Mouse (Mus musculus) MEL (cell line): ENCODE measurements at regions not wholly inside any gene's neighbourhood (a gene's known extent, or its start where the extent isn't known, plus 50 kb on each side); places are given as distances from the start of the nearest gene placed in this dataset.

Source experiments
- DNase-seq: peaks from one replicate; pipeline ENCODE4 v3.0.0; 2011; ENCODE audit warnings: low read depth, low spot score
- H3K27ac ChIP-seq: 2 replicates; pipeline ENCODE4 v1.5.1; 2012; ENCODE audit warnings: low read depth, mild to moderate bottlenecking, control low read depth, low read length, moderate library complexity; ENCODE audit not compliant: control insufficient read depth
- H3K27me3 ChIP-seq, 2 experiments: fragments of 150-350 bp in 1 of 2; sonication (generic) in 1 of 2; 2 replicates each; pipeline ENCODE4 v1.6.1; 2012; ENCODE audit warnings: low read length in 2 of 2, mild to moderate bottlenecking in 2 of 2, improper control_type of control experiment in 1 of 2, moderate library complexity in 1 of 2; ENCODE audit not compliant: insufficient read depth in 2 of 2, control insufficient read depth in 1 of 2
- H3K36me3 ChIP-seq, 2 experiments: 2 replicates each; pipeline ENCODE4 v1.6.1; 2012 to 2014; ENCODE audit warnings: low read length in 2 of 2, improper control_type of control experiment in 1 of 2, inconsistent platforms in 1 of 2, mild to moderate bottlenecking in 1 of 2; ENCODE audit not compliant: insufficient read depth in 2 of 2, control insufficient read depth in 1 of 2
- H3K4me1 ChIP-seq, 2 experiments: fragments of 150-350 bp in 1 of 2; sonication (generic) in 1 of 2; 2 replicates each; pipeline ENCODE4 v1.6.1; 2012; ENCODE audit warnings: low read length in 2 of 2, improper control_type of control experiment in 1 of 2, mild to moderate bottlenecking in 1 of 2; ENCODE audit not compliant: insufficient read depth in 2 of 2, control insufficient read depth in 1 of 2
- H3K4me3 ChIP-seq, 2 experiments: fragments of 150-350 bp in 1 of 2; sonication (generic) in 1 of 2; 2 replicates each; pipeline ENCODE4 v1.5.1; 2012; ENCODE audit warnings: low read depth in 2 of 2, low read length in 2 of 2, mild to moderate bottlenecking in 2 of 2, moderate library complexity in 2 of 2, control low read depth in 1 of 2, improper control_type of control experiment in 1 of 2; ENCODE audit not compliant: control insufficient read depth in 1 of 2, insufficient read depth in 1 of 2
- H3K79me2 ChIP-seq: 2 replicates; pipeline ENCODE4 v1.6.1; 2012; ENCODE audit warnings: mild to moderate bottlenecking, low read length, moderate library complexity; ENCODE audit not compliant: control insufficient read depth, poor library complexity, insufficient read depth
- H3K9ac ChIP-seq: 2 replicates; pipeline ENCODE4 v1.6.1; 2012; ENCODE audit warnings: low read depth, mild to moderate bottlenecking, control low read depth, low read length, moderate library complexity; ENCODE audit not compliant: control insufficient read depth, poor library complexity, severe bottlenecking
- H3K9me3 ChIP-seq: fragments of 150-350 bp; sonication (generic); replicated peaks from 2 replicates; pipeline ENCODE4 v1.6.1; 2012; ENCODE audit warnings: mild to moderate bottlenecking, low read length, improper control_type of control experiment, moderate library complexity; ENCODE audit not compliant: insufficient read depth
- BHLHE40 ChIP-seq: IDR thresholded peaks from 2 replicates; pipeline ENCODE4 v1.6.1; 2012; ENCODE audit warnings: low read depth, mild to moderate bottlenecking, inconsistent platforms, low read length, improper control_type of control experiment, borderline replicate concordance
- CHD1 ChIP-seq: IDR thresholded peaks from 2 replicates; pipeline ENCODE4 v1.6.1; 2012; ENCODE audit warnings: low read depth, mild to moderate bottlenecking, inconsistent platforms, low read length, improper control_type of control experiment
- CHD2 ChIP-seq: IDR thresholded peaks from 2 replicates; pipeline ENCODE4 v1.6.1; 2011; ENCODE audit warnings: low read length, improper control_type of control experiment
- CTCF ChIP-seq, 3 experiments: IDR thresholded peaks in 2 of 3; conservative IDR thresholded peaks in 1 of 3; 2 replicates each; pipeline ENCODE4 v1.5.1; 2011 to 2012; ENCODE audit warnings: low read length in 3 of 3, low read depth in 2 of 3, mild to moderate bottlenecking in 2 of 3, improper control_type of control experiment in 1 of 3, inconsistent platforms in 1 of 3, mixed read lengths in 1 of 3, moderate library complexity in 1 of 3; ENCODE audit not compliant: control insufficient read depth in 1 of 3, insufficient read depth in 1 of 3, poor library complexity in 1 of 3, severe bottlenecking in 1 of 3
- E2F4 ChIP-seq: IDR thresholded peaks from 2 replicates; pipeline ENCODE4 v1.6.1; 2011; ENCODE audit warnings: low read depth, low read length, improper control_type of control experiment, borderline replicate concordance
- ELF1 ChIP-seq: IDR thresholded peaks from 2 replicates; pipeline ENCODE4 v1.6.1; 2014; ENCODE audit warnings: low read depth, mild to moderate bottlenecking, inconsistent platforms, low read length, improper control_type of control experiment, moderate library complexity
- EP300 ChIP-seq, 2 experiments: IDR thresholded peaks; 2 replicates each; pipeline ENCODE4 v1.6.1; 2011; ENCODE audit warnings: improper control_type of control experiment in 2 of 2, low read length in 2 of 2, low read depth in 1 of 2, mild to moderate bottlenecking in 1 of 2
- ETS1 ChIP-seq: IDR thresholded peaks from 2 replicates; pipeline ENCODE4 v1.6.1; 2012; ENCODE audit warnings: low read depth, mild to moderate bottlenecking, inconsistent platforms, low read length, improper control_type of control experiment, moderate library complexity
- GABPA ChIP-seq: IDR thresholded peaks from 2 replicates; pipeline ENCODE4 v1.6.1; 2012; ENCODE audit warnings: low read depth, mild to moderate bottlenecking, inconsistent platforms, low read length, improper control_type of control experiment, moderate library complexity
- GATA1 ChIP-seq: IDR thresholded peaks from 2 replicates; pipeline ENCODE4 v1.6.1; 2011; ENCODE audit warnings: low read depth, low read length, improper control_type of control experiment
- HCFC1 ChIP-seq: IDR thresholded peaks from 2 replicates; pipeline ENCODE4 v1.6.1; 2012; ENCODE audit warnings: low read depth, mild to moderate bottlenecking, inconsistent platforms, low read length, improper control_type of control experiment, moderate library complexity
- JUND ChIP-seq: IDR thresholded peaks from 2 replicates; pipeline ENCODE4 v1.6.1; 2011; ENCODE audit warnings: low read depth, mild to moderate bottlenecking, improper control_type of control experiment, low read length
- KAT2A ChIP-seq: conservative IDR thresholded peaks from 2 replicates; pipeline ENCODE4 v1.6.1; 2012; ENCODE audit warnings: low read depth, low read length, improper control_type of control experiment, inconsistent platforms
- MAX ChIP-seq: IDR thresholded peaks from 2 replicates; pipeline ENCODE4 v1.6.1; 2011; ENCODE audit warnings: low read length, improper control_type of control experiment
- MAZ ChIP-seq: IDR thresholded peaks from 2 replicates; pipeline ENCODE4 v1.6.1; 2012; ENCODE audit warnings: low read depth, mild to moderate bottlenecking, inconsistent platforms, low read length, improper control_type of control experiment
- MEF2A ChIP-seq: IDR thresholded peaks from 2 replicates; pipeline ENCODE4 v1.6.1; 2014; ENCODE audit warnings: low read depth, mild to moderate bottlenecking, inconsistent platforms, low read length, improper control_type of control experiment; ENCODE audit not compliant: poor library complexity, insufficient replicate concordance, severe bottlenecking; ENCODE audit errors: extremely low read depth
- MXI1 ChIP-seq: IDR thresholded peaks from 2 replicates; pipeline ENCODE4 v1.6.1; 2011; ENCODE audit warnings: mild to moderate bottlenecking, low read depth, low read length, improper control_type of control experiment
- MYB ChIP-seq: IDR thresholded peaks from 2 replicates; pipeline ENCODE4 v1.6.1; 2011; ENCODE audit warnings: mild to moderate bottlenecking, low read depth, low read length, improper control_type of control experiment
- MYC ChIP-seq: IDR thresholded peaks from 2 replicates; pipeline ENCODE4 v1.6.1; 2011; ENCODE audit warnings: low read depth, mild to moderate bottlenecking, low read length, improper control_type of control experiment, moderate library complexity
- NELFE ChIP-seq: IDR thresholded peaks from 2 replicates; pipeline ENCODE4 v1.6.1; 2011; ENCODE audit warnings: low read depth, low read length, improper control_type of control experiment
- POLR2AphosphoS5 ChIP-seq: IDR thresholded peaks from 2 replicates; pipeline ENCODE4 v1.6.1; 2012; ENCODE audit warnings: low read depth, borderline replicate concordance, mild to moderate bottlenecking, inconsistent platforms, low read length, moderate library complexity, mixed read lengths
- RAD21 ChIP-seq: IDR thresholded peaks from 2 replicates; pipeline ENCODE4 v1.6.1; 2011; ENCODE audit warnings: mild to moderate bottlenecking, low read depth, low read length, improper control_type of control experiment
- RCOR1 ChIP-seq: IDR thresholded peaks from 2 replicates; pipeline ENCODE4 v1.6.1; 2012; ENCODE audit warnings: low read depth, mild to moderate bottlenecking, inconsistent platforms, low read length, improper control_type of control experiment
- SIN3A ChIP-seq: IDR thresholded peaks from 2 replicates; pipeline ENCODE4 v1.6.1; 2012; ENCODE audit warnings: low read length, improper control_type of control experiment, inconsistent platforms
- UBTF ChIP-seq: IDR thresholded peaks from 2 replicates; pipeline ENCODE4 v1.6.1; 2012; ENCODE audit warnings: low read depth, mild to moderate bottlenecking, inconsistent platforms, low read length, improper control_type of control experiment, moderate library complexity, borderline replicate concordance; ENCODE audit not compliant: insufficient read depth
- USF1 ChIP-seq: IDR thresholded peaks from 2 replicates; pipeline ENCODE4 v1.6.1; 2014; ENCODE audit warnings: low read depth, mild to moderate bottlenecking, inconsistent platforms, low read length, improper control_type of control experiment, moderate library complexity
- USF2 ChIP-seq, 2 experiments: IDR thresholded peaks; 2 replicates each; pipeline ENCODE4 v1.6.1; 2011 to 2012; ENCODE audit warnings: improper control_type of control experiment in 2 of 2, low read length in 2 of 2, borderline replicate concordance in 1 of 2, inconsistent platforms in 1 of 2, low read depth in 1 of 2, mild to moderate bottlenecking in 1 of 2; ENCODE audit not compliant: insufficient read depth in 1 of 2
- ZC3H11A ChIP-seq: IDR thresholded peaks from 2 replicates; pipeline ENCODE4 v1.6.1; 2012; ENCODE audit warnings: low read depth, mild to moderate bottlenecking, inconsistent platforms, low read length, improper control_type of control experiment
- ZKSCAN1 ChIP-seq: IDR thresholded peaks from 2 replicates; pipeline ENCODE4 v1.6.1; 2012; ENCODE audit warnings: low read depth, mild to moderate bottlenecking, inconsistent platforms, low read length, improper control_type of control experiment, moderate library complexity

DNA sequence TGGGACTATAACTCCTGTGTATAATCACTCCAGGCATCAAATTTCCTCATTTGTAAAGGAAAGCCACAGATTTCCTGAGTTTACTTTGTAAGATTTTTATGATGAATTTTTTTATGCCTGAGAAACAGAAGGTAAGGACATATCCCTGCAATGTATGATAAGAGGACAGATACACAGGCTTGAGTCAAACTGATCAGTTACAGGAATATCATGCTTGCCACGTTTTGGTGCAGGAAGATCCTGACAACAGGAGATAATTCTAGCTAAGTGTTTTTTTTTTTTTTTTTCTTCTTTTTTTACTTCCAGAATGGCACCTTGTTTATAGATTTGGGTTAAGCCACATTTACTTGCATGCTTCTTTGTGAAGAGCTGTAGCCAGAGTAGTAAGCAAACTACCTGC is 357.1 kb downstream of the Adcyap1 start (continued):
- TF ChIP-seq MAZ (0 out of 2 replicates have a peak, but pooled peaks have one; percentile 36), CTCF (IDR thresholded peaks at IDR 0.05 in 2 of 3, conservative IDR thresholded peaks at IDR 0.05 in 1 of 3; ENCODE audit: control insufficient read depth in 1 of 3, insufficient read depth in 1 of 3, low read depth in 2 of 3, low read length in 3 of 3, poor library complexity in 1 of 3, severe bottlenecking in 1 of 3) (no peak), USF2 (IDR thresholded peaks at IDR 0.05; ENCODE audit: borderline replicate concordance in 1 of 2, insufficient read depth in 1 of 2, low read depth in 1 of 2, low read length in 2 of 2) (no peak), CHD1 (no peak), RCOR1 (peak; percentile 81), HCFC1 (no peak), GATA1 (peak; percentile 69), ELF1 (peak; percentile 37; the same call in 1 of the 2 replicates), KAT2A (no peak), POLR2AphosphoS5 (no peak), ZKSCAN1 (no peak), BHLHE40 (no peak), RAD21 (no peak), USF1 (no peak), E2F4 (no peak), EP300 (IDR thresholded peaks at IDR 0.05; ENCODE audit: low read depth in 1 of 2, low read length in 2 of 2) (peak; percentile 83 to 90), JUND (no peak), MYC (no peak), SIN3A (peak; percentile 59), MXI1 (peak; percentile 44; the same call in 1 of the 2 replicates), CHD2 (no peak), MAX (no peak)

DNA sequence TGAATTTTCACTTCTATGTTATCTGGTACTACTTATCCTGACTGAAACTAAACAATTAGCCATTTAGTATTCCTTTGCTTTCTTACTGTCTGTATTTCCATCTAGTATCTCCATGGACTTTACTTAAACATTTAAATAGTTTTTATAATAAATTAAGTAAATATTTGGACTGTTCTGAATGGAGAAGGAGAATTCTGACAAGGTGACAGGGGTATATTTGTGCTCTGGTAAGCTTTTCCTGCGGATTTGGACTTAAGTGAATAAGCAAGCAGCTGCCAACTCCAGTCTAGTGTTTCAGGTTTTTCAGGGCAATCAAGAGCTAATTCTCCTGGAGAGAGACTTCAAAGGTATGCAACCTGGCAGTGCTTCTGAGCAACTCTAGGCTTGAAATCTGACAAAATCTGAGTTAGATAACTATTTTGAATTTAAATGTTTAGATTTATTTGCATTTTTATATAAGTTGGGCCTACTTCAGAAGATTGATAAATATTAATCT is 364.5 kb downstream of the Adcyap1 start:
- Histone ChIP-seq H3K27me3 (no peaks in the 10 kb centered on the region), H3K27ac (no peak overlapping the region), H3K4me3 (no peak overlapping the region), H3K79me2 (no peaks in the 10 kb centered on the region), H3K9ac (no peak overlapping the region)
- TF ChIP-seq UBTF = no peak
- TF ChIP-seq SIN3A = no peak
- TF ChIP-seq GATA1 = no peak
- no peak for TF ChIP-seq MAX
- TF ChIP-seq MEF2A = no peak
- no peak for TF ChIP-seq USF1
- no peak for TF ChIP-seq USF2 (IDR thresholded peaks at IDR 0.05; ENCODE audit: borderline replicate concordance in 1 of 2, insufficient read depth in 1 of 2, low read depth in 1 of 2, low read length in 2 of 2)
- TF ChIP-seq ETS1 = no peak
- no peak for TF ChIP-seq GABPA
- TF ChIP-seq MYC = no peak
- TF ChIP-seq NELFE = no peak
- TF ChIP-seq MYB = no peak
- no peak for TF ChIP-seq CHD2
- TF ChIP-seq EP300 (IDR thresholded peaks at IDR 0.05; ENCODE audit: low read depth in 1 of 2, low read length in 2 of 2) = no peak
- no peak for TF ChIP-seq CHD1
- no peak for TF ChIP-seq ZC3H11A
- no peak for TF ChIP-seq JUND
- TF ChIP-seq, all 39 proteins: peak for 0
- Histone ChIP-seq H3K36me3 (no peaks in the 10 kb centered on the region), H3K9me3 (no peaks in the 10 kb centered on the region), H3K4me1 (peaks cover 0 to 4% of the 10 kb centered on the region in 2 experiments; a peak in 2 of 4 replicates)
- no peak for DNase-seq
